Mouse (Mus musculus): ENCODE measurements around the gene Nop14. TPM values are rescaled to one million over a fixed set of nuclear protein-coding genes. Genes with fewer than 3 reads are reported as not detected.

Gene Nop14
- total and polyA plus RNA-seq, 3 experiments, result 8.5 to 11.8 (median 11.4) TPM

GRCm38 (mm10) chr5:34670280-34670679 lies 10.3 kb upstream of the Nop14 start:
- no peaks in the 10 kb centered on the region for H3K27me3 ChIP-seq (ENCODE audit: control insufficient read depth, insufficient read depth, low read length)
- no peaks in the 10 kb centered on the region for H3K4me1 ChIP-seq (ENCODE audit: control insufficient read depth, insufficient read depth, low read length)
- H3K4me3 ChIP-seq, result no peak overlapping the region
- 95% methylated on average over 4 of the region's 4 CpGs for WGBS
- H3K27ac ChIP-seq, result no peak overlapping the region
- intact Hi-C loops (cut with DNase I), result no loop called here
- DNase-seq, result no peak
- TF ChIP-seq EP300 (IDR thresholded peaks at IDR 0.05; ENCODE audit: insufficient read depth, low read depth, low read length) (no peak), CTCF (IDR thresholded peaks at IDR 0.05) (peak; percentile 23; the same call in 1 of the 2 replicates), POLR2A (IDR thresholded peaks at IDR 0.05; ENCODE audit: insufficient read depth, low read depth, low read length) (no peak)
- no peak overlapping the region for H3K9ac ChIP-seq (ENCODE audit: low read depth, low read length)
- no peaks in the 10 kb centered on the region for H3K79me2 ChIP-seq (replicated peaks; ENCODE audit: control insufficient read depth, insufficient read depth, low read length)
- no peaks in the 10 kb centered on the region; the same call in 1 of the 2 replicates for H3K36me3 ChIP-seq (ENCODE audit: control insufficient read depth, insufficient read depth, low read length)

DNA sequence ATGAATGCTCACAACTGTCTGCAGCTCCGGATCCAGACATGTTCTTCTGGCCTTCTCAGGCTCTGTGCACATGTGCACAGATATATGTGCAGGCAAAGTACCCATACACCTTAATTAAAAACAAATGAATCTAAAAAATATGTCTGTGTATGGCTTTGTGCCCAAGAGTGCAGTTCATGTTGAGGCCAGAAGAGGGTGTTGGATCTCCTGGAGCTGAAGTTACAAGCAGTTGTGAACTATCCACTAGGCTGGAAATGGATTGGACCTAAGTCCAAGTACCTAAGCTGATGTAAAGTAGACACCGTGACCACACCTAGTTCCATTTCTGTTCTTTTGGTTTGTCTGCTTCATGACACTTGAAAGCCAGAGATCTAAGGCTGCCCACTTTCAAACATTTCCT lies 9.5 kb upstream of the Nop14 start:
- no peaks in the 10 kb centered on the region; the same call in 1 of the 2 replicates for H3K36me3 ChIP-seq (ENCODE audit: control insufficient read depth, insufficient read depth, low read length)
- no peak overlapping the region for H3K4me3 ChIP-seq
- 87% methylated on average over 2 of the region's 2 CpGs for WGBS
- no peak for DNase-seq
- no peak for TF ChIP-seq EP300 (IDR thresholded peaks at IDR 0.05; ENCODE audit: insufficient read depth, low read depth, low read length)
- peak; percentile 39 for TF ChIP-seq CTCF (IDR thresholded peaks at IDR 0.05)
- H3K27ac ChIP-seq, result no peak overlapping the region
- no peaks in the 10 kb centered on the region for H3K79me2 ChIP-seq (replicated peaks; ENCODE audit: control insufficient read depth, insufficient read depth, low read length)
- no peaks in the 10 kb centered on the region for H3K4me1 ChIP-seq (ENCODE audit: control insufficient read depth, insufficient read depth, low read length)
- intact Hi-C loops (cut with DNase I), result loop anchor here (10.0 kb wide), 1 partner anchor 375 kb away; the partner anchor contains the start of gene Hgfac
- H3K27me3 ChIP-seq (ENCODE audit: control insufficient read depth, insufficient read depth, low read length), result no peaks in the 10 kb centered on the region
- no peak overlapping the region for H3K9ac ChIP-seq (ENCODE audit: low read depth, low read length)

- intact Hi-C loops (cut with DNase I), result loop anchor here (5.0 to 10.0 kb wide), 3 partner anchors 99 to 382 kb away; partner anchors contain the start of genes Fam193a, Hgfac and Htt
- Histone ChIP-seq H3K27ac (no peak overlapping the region), H3K9ac (ENCODE audit: low read depth, low read length) (no peak overlapping the region), H3K27me3 (ENCODE audit: control insufficient read depth, insufficient read depth, low read length) (no peaks in the 10 kb centered on the region), H3K4me3 (no peak overlapping the region), H3K4me1 (ENCODE audit: control insufficient read depth, insufficient read depth, low read length) (peaks cover 4% of the 10 kb centered on the region), H3K79me2 (replicated peaks; ENCODE audit: control insufficient read depth, insufficient read depth, low read length) (no peaks in the 10 kb centered on the region), H3K36me3 (ENCODE audit: control insufficient read depth, insufficient read depth, low read length) (peaks cover 6% of the 10 kb centered on the region; the same call in 1 of the 2 replicates)
- WGBS, result 92% methylated on average over 2 of the region's 2 CpGs
- TF ChIP-seq POLR2A (IDR thresholded peaks at IDR 0.05; ENCODE audit: insufficient read depth, low read depth, low read length) (no peak), CTCF (IDR thresholded peaks at IDR 0.05) (no peak), EP300 (IDR thresholded peaks at IDR 0.05; ENCODE audit: insufficient read depth, low read depth, low read length) (no peak)
- no peak for DNase-seq
Observed at GRCm38 (mm10) chr5:34663231-34663630, 3.3 kb upstream of the Nop14 start.

GRCm38 (mm10) chr5:34661909-34662308 lies 2.0 kb upstream of the Nop14 start:
- no peak overlapping the region for H3K4me3 ChIP-seq
- DNase-seq, result no peak
- no peak overlapping the region for H3K9ac ChIP-seq (ENCODE audit: low read depth, low read length)
- peaks cover 4% of the 10 kb centered on the region for H3K4me1 ChIP-seq (ENCODE audit: control insufficient read depth, insufficient read depth, low read length)
- no peaks in the 10 kb centered on the region for H3K27me3 ChIP-seq (ENCODE audit: control insufficient read depth, insufficient read depth, low read length)
- WGBS, result 87% methylated on average over 4 of the region's 4 CpGs
- H3K27ac ChIP-seq, result no peak overlapping the region
- H3K79me2 ChIP-seq (replicated peaks; ENCODE audit: control insufficient read depth, insufficient read depth, low read length), result no peaks in the 10 kb centered on the region
- intact Hi-C loops (cut with DNase I), result loop anchor here (2.0 to 10.0 kb wide), 4 partner anchors 25 to 383 kb away; partner anchors contain the start of genes Fam193a, Hgfac, Htt and Mfsd10
- TF ChIP-seq CTCF (IDR thresholded peaks at IDR 0.05) (no peak), EP300 (IDR thresholded peaks at IDR 0.05; ENCODE audit: insufficient read depth, low read depth, low read length) (no peak), POLR2A (IDR thresholded peaks at IDR 0.05; ENCODE audit: insufficient read depth, low read depth, low read length) (no peak)
- H3K36me3 ChIP-seq (ENCODE audit: control insufficient read depth, insufficient read depth, low read length), result peaks cover 6% of the 10 kb centered on the region; the same call in 1 of the 2 replicates

GRCm38 (mm10) chr5:34660591-34661130 lies 713 bp upstream of the Nop14 start:
- WGBS, result under 1% methylated on average over 57 of the region's 57 CpGs
- TF ChIP-seq EP300 (IDR thresholded peaks at IDR 0.05; ENCODE audit: insufficient read depth, low read depth, low read length), result no peak
- no peak for TF ChIP-seq CTCF (IDR thresholded peaks at IDR 0.05)
- no peak for TF ChIP-seq POLR2A (IDR thresholded peaks at IDR 0.05; ENCODE audit: insufficient read depth, low read depth, low read length)
- peak overlapping the region; percentile 86 for H3K27ac ChIP-seq
- H3K4me1 ChIP-seq (ENCODE audit: control insufficient read depth, insufficient read depth, low read length), result peaks cover 4% of the 10 kb centered on the region
- peak overlapping the region; percentile 80 for H3K9ac ChIP-seq (ENCODE audit: low read depth, low read length)
- H3K36me3 ChIP-seq (ENCODE audit: control insufficient read depth, insufficient read depth, low read length), result peaks cover 6% of the 10 kb centered on the region; the same call in 1 of the 2 replicates
- DNase-seq, result no peak
- intact Hi-C loops (cut with DNase I), result loop anchor here (2.0 to 10.0 kb wide), 4 partner anchors 24 to 384 kb away; partner anchors contain the start of genes Fam193a, Hgfac, Htt and Mfsd10
- H3K79me2 ChIP-seq (replicated peaks; ENCODE audit: control insufficient read depth, insufficient read depth, low read length), result no peaks in the 10 kb centered on the region
- H3K4me3 ChIP-seq, result peak overlapping the region; percentile 74
- H3K27me3 ChIP-seq (ENCODE audit: control insufficient read depth, insufficient read depth, low read length), result no peaks in the 10 kb centered on the region

- H3K27ac ChIP-seq, result no peak overlapping the region
- 85% methylated on average over 8 of the region's 8 CpGs for WGBS
- no peak overlapping the region for H3K9ac ChIP-seq (ENCODE audit: low read depth, low read length)
- intact Hi-C loops (cut with DNase I), result no loop called here
- H3K79me2 ChIP-seq (replicated peaks; ENCODE audit: control insufficient read depth, insufficient read depth, low read length), result no peaks in the 10 kb centered on the region
- no peak for TF ChIP-seq EP300 (IDR thresholded peaks at IDR 0.05; ENCODE audit: insufficient read depth, low read depth, low read length)
- no peak for TF ChIP-seq POLR2A (IDR thresholded peaks at IDR 0.05; ENCODE audit: insufficient read depth, low read depth, low read length)
- TF ChIP-seq CTCF (IDR thresholded peaks at IDR 0.05), result no peak
- H3K4me3 ChIP-seq, result no peak overlapping the region
- DNase-seq, result no peak
- peaks cover 2% of the 10 kb centered on the region for H3K4me1 ChIP-seq (ENCODE audit: control insufficient read depth, insufficient read depth, low read length)
- H3K27me3 ChIP-seq (ENCODE audit: control insufficient read depth, insufficient read depth, low read length), result no peaks in the 10 kb centered on the region
- H3K36me3 ChIP-seq (ENCODE audit: control insufficient read depth, insufficient read depth, low read length), result peaks cover 6% of the 10 kb centered on the region
Observed at GRCm38 (mm10) chr5:34657556-34657955, 2.4 kb downstream of the Nop14 start.
